Mouse (Mus musculus) small intestine, adult 10 weeks (tissue): ENCODE measurements around the gene Crct1. TPM values are rescaled to one million over a fixed set of nuclear protein-coding genes. Genes with fewer than 3 reads are reported as not detected.

Experiments
- polyA plus RNA-seq: library from polyadenylated mRNA; stranded (reverse); fragments of 350-450 nt; fragmentation: Illumina TruSeq; extraction: RNeasy Lipid Tissue Mini Kit (QIAGEN cat#74804); gene quantifications from one replicate; pipeline ENCODE4 v1.2.3, GENCODE M21; 2014; ENCODE audit warnings: low replicate concordance

The Crct1 gene
- not detected for polyA plus RNA-seq

GRCm38 (mm10) chr3:93015460-93016104 is at the start of gene Crct1:
Gene Crct1 (minus strand): TSS chr3:93015687.

DNA sequence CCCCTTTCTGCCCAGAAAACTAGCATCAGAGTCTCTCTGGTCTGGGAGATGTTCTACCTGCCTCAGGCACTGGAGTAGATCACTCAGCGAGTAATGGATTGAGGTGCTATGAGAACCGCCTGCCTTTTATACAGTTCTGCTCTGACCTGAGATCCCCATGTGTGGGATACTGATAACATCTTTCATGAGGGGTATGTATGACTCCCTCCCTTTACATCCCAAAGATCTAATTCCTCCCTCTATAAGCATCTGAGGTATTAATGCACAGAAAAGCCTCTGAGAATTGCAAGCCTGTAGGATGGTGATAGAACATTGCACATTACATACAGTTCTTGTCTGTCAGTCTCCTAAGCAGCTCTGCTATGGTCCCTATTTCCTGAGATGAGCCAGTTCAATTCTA is 3.5 kb upstream of the Crct1 start, which contains the start of gene Lce1m:
Gene Lce1m, minus strand, starts transcription at position 101 of the 400 bp plus-strand sequence.

DNA sequence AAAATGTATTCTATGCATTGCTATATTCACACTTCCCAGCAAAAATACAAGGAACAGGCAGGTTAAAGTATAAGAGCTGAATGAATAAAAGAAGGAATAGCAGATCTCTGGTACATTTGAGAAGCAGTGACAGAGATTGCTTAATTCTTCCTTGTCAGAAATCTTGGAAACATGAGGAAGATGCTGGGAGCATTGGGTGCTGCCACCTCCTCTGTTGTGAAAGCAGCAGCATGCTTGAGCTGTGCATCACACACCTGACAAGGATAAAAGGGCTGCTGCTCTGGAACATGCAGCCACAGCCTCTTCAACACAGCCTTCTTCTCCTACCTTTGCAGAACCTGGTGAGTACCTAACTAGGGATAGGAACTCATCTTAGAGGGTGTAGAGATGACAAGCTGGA is 23.6 kb downstream of the Crct1 start, which contains the start of gene Lce3f:
Gene Lce3f, plus strand, starts transcription at position 301 of the 400 bp plus-strand sequence.

GRCm38 (mm10) chr3:92966761-92967160 is 48.7 kb downstream of the Crct1 start, which contains the start of gene Lce3e:
Gene Lce3e (plus strand): TSS chr3:92967061.

Other genes with a start within 250 kb of the Crct1 start
- not detected for gene Lce1i, start 236.8 kb downstream of the Crct1 start, polyA plus RNA-seq
- not detected for gene Lce1j, start 225.2 kb downstream of the Crct1 start, polyA plus RNA-seq
- gene Lce1k, start 207.8 kb downstream of the Crct1 start, polyA plus RNA-seq = not detected
- not detected for gene Kprp, start 188.4 kb downstream of the Crct1 start, polyA plus RNA-seq
- gene Lce1l, start 164.4 kb downstream of the Crct1 start, polyA plus RNA-seq = not detected
- gene 2310050C09Rik, start 145.5 kb downstream of the Crct1 start, polyA plus RNA-seq = not detected
- gene Lce3a, start 89.5 kb downstream of the Crct1 start, polyA plus RNA-seq = not detected
- not detected for gene Lce3b, start 82.7 kb downstream of the Crct1 start, polyA plus RNA-seq
- not detected for gene Lce3c, start 71.2 kb downstream of the Crct1 start, polyA plus RNA-seq
- not detected for gene Lce3d, start 58.3 kb downstream of the Crct1 start, polyA plus RNA-seq
- not detected for gene Lce3e, start 48.6 kb downstream of the Crct1 start, polyA plus RNA-seq
- not detected for gene Lce3f, start 23.5 kb downstream of the Crct1 start, polyA plus RNA-seq
- not detected for gene Lce1m, start 3.4 kb upstream of the Crct1 start, polyA plus RNA-seq
- gene Gm4858, start 53.1 kb upstream of the Crct1 start, polyA plus RNA-seq = not detected
- gene Crnn, start 129.1 kb upstream of the Crct1 start, polyA plus RNA-seq = not detected
- gene Flg2, start 181.6 kb upstream of the Crct1 start, polyA plus RNA-seq = not detected